Mouse (Mus musculus) thymus, adult 2 months (tissue): ENCODE measurements around the gene Ccni.

Experiments
- CTCF ChIP-seq: fragments of 200-500 bp; IDR thresholded peaks from 2 replicates; pipeline ENCODE4 v1.5.1; 2012; ENCODE audit warnings: mild to moderate bottlenecking, control low read depth, low read length, moderate library complexity, borderline replicate concordance; ENCODE audit not compliant: control insufficient read depth, poor library complexity, insufficient read depth; ENCODE audit errors: extremely low read depth
- POLR2A ChIP-seq: fragments of 200-500 bp; IDR thresholded peaks from 2 replicates; pipeline ENCODE4 v1.6.1; 2012; ENCODE audit warnings: mild to moderate bottlenecking, low read length, control low read depth, moderate library complexity; ENCODE audit not compliant: control insufficient read depth, poor library complexity, insufficient read depth; ENCODE audit errors: extremely low read depth

DNA sequence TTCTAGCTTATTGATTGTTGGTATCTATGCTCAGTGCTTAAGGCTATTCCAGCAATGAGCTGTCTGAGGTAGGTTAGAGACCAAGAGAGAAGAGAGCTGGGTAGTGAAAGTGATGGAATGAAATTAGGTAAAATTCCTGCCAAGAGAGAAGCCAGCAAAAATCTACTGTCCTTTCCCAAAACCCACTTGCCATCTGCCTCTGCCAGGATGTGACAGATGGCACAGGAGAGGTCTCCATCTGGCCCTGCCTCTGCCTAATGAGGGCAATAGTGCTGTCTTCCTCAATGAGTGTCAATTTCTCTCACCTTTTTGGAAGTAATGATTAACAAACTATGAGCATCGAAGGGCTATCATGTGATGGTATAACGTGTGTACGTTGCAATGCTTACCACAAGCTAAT, 29.6 kb upstream of the Ccni start:
- no peak for TF ChIP-seq CTCF
- TF ChIP-seq POLR2A: no peak
